Mouse (Mus musculus): ENCODE results near the gene Gstp1. TPM values are rescaled to one million over a fixed set of nuclear protein-coding genes. Genes with fewer than 3 reads are reported as not detected.

The Gstp1 gene
- polyA plus RNA-seq, 1 experiment, result 88.6 TPM

DNA sequence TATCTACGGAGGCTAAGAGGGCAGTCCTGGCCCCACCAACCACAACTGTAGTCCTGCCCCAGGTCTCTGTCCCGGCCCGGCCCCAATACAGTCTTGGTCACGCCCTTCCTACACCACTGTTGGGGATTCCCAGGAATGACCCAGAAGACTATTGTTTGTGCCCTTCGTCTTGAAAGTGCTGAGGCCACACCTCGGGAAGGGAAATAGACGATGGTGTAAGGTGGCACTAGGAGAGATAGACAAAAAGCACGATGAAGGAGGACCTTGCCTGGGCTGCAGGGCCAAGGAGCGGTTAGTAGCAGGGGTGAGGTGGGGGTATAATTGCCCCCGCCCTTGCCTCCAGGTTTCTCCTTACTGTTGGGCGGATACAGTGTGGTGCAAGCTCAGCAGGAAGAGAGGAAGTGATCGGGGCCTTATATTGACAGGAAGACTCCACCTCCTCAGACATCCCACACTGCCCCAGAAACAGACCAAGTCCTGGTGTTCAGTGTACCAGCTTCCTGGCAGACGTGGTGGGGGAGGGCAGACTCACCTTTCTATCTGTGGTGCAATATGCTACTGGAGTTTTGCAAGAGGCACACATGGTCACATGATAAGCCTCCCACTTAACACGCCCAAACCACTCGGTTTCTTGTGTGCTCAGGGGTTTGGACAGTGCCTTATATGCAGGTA, 21.4 kb upstream of the Gstp1 start, which contains the start of gene Gstp3:
Gene Gstp3 (minus strand): TSS at position 501 of the 672 bp plus-strand sequence.
- Histone ChIP-seq H3K4me3 (ENCODE audit: control insufficient read depth, low read depth, low read length) (no peak within 1 kb of the TSS), H3K27ac (ENCODE audit: control insufficient read depth, insufficient read depth, low read depth, low read length) (no peak within 1 kb of the TSS), H3K36me3 (ENCODE audit: control insufficient read depth, insufficient read depth, low read length) (no peaks in the 10 kb centered on the region), H3K4me1 (ENCODE audit: control insufficient read depth, insufficient read depth, low read length) (no peaks in the 10 kb centered on the region), H3K27me3 (ENCODE audit: control insufficient read depth, insufficient read depth, low read length) (no peaks in the 10 kb centered on the region)
- TF ChIP-seq CTCF (IDR thresholded peaks at IDR 0.05; ENCODE audit: control insufficient read depth, insufficient read depth, insufficient replicate concordance, low read depth, low read length), result no peak
- no peak for TF ChIP-seq POLR2A (IDR thresholded peaks at IDR 0.05; ENCODE audit: control insufficient read depth, low read depth, low read length)

DNA sequence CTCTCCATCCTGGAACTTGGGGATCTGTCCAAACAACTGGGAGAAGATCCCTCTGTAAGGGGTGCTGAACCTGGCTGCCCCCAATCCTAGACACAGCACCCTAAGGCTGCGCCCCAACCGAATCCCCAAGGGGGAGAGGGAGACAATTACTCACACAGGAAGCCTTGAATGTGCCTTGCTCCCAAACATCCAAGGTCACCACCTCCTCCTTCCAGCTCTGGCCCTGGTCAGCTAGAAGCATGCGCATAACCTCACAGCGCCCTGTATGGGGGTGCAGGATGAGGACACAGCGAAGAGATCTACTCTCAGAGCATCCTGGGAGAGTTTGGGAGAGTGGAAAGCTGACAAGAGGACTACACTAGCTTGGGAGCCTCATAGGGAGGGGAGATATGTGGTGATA, 20.8 kb upstream of the Gstp1 start:
- no peaks in the 10 kb centered on the region for H3K27me3 ChIP-seq (ENCODE audit: control insufficient read depth, insufficient read depth, low read length)
- TF ChIP-seq CTCF (IDR thresholded peaks at IDR 0.05; ENCODE audit: control insufficient read depth, insufficient read depth, insufficient replicate concordance, low read depth, low read length) (no peak), POLR2A (IDR thresholded peaks at IDR 0.05; ENCODE audit: control insufficient read depth, low read depth, low read length) (no peak)
- no peak overlapping the region for H3K27ac ChIP-seq (ENCODE audit: control insufficient read depth, insufficient read depth, low read depth, low read length)
- no peaks in the 10 kb centered on the region for H3K36me3 ChIP-seq (ENCODE audit: control insufficient read depth, insufficient read depth, low read length)
- no peak overlapping the region for H3K4me3 ChIP-seq (ENCODE audit: control insufficient read depth, low read depth, low read length)
- no peaks in the 10 kb centered on the region for H3K4me1 ChIP-seq (ENCODE audit: control insufficient read depth, insufficient read depth, low read length)

DNA sequence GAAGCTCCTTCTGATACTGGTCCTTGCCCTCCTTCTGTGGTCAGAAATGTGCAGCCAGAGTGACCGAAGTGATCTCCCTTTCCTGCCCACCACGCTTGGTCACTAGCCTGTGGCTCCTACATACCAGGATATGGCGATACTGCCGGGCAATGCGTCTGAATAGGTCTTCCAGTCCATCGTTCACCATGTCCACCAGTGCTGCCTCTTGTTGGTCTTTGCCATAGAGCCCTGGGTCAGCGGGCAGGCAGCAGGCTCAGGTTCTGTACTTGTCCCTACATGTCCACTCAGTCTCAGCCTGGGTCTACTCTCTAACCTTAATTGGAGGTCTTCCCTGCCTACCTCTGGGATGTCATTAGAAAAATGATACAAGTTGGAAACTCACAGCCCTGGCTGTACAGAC, 20.2 kb upstream of the Gstp1 start:
- no peaks in the 10 kb centered on the region for H3K36me3 ChIP-seq (ENCODE audit: control insufficient read depth, insufficient read depth, low read length)
- H3K4me3 ChIP-seq (ENCODE audit: control insufficient read depth, low read depth, low read length), result no peak overlapping the region
- no peaks in the 10 kb centered on the region for H3K27me3 ChIP-seq (ENCODE audit: control insufficient read depth, insufficient read depth, low read length)
- H3K27ac ChIP-seq (ENCODE audit: control insufficient read depth, insufficient read depth, low read depth, low read length), result no peak overlapping the region
- no peaks in the 10 kb centered on the region for H3K4me1 ChIP-seq (ENCODE audit: control insufficient read depth, insufficient read depth, low read length)
- no peak for TF ChIP-seq POLR2A (IDR thresholded peaks at IDR 0.05; ENCODE audit: control insufficient read depth, low read depth, low read length)
- no peak for TF ChIP-seq CTCF (IDR thresholded peaks at IDR 0.05; ENCODE audit: control insufficient read depth, insufficient read depth, insufficient replicate concordance, low read depth, low read length)

DNA sequence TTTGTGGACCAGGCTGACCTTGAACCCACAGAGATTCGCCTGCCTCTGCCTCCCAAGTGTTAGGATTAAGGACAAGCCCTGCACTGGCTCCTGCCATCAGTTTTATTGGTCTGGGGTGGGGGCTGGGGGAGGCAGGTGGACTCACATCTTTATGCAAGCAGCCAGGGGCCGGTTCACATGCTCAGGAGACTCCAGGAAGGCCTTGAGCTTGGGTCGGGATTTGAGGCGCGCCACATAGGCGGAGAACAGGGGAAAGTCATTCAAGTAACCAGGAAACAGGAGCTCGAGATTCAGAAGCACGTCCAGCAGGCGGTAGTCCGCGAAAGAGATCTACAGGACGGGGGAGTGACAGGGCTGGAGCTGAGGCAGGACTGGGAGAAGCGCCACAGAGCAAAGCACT, 19.6 kb upstream of the Gstp1 start:
- Histone ChIP-seq H3K4me3 (ENCODE audit: control insufficient read depth, low read depth, low read length) (no peak overlapping the region), H3K4me1 (ENCODE audit: control insufficient read depth, insufficient read depth, low read length) (no peaks in the 10 kb centered on the region), H3K36me3 (ENCODE audit: control insufficient read depth, insufficient read depth, low read length) (no peaks in the 10 kb centered on the region), H3K27me3 (ENCODE audit: control insufficient read depth, insufficient read depth, low read length) (no peaks in the 10 kb centered on the region), H3K27ac (ENCODE audit: control insufficient read depth, insufficient read depth, low read depth, low read length) (no peak overlapping the region)
- TF ChIP-seq POLR2A (IDR thresholded peaks at IDR 0.05; ENCODE audit: control insufficient read depth, low read depth, low read length) (no peak), CTCF (IDR thresholded peaks at IDR 0.05; ENCODE audit: control insufficient read depth, insufficient read depth, insufficient replicate concordance, low read depth, low read length) (no peak)

DNA sequence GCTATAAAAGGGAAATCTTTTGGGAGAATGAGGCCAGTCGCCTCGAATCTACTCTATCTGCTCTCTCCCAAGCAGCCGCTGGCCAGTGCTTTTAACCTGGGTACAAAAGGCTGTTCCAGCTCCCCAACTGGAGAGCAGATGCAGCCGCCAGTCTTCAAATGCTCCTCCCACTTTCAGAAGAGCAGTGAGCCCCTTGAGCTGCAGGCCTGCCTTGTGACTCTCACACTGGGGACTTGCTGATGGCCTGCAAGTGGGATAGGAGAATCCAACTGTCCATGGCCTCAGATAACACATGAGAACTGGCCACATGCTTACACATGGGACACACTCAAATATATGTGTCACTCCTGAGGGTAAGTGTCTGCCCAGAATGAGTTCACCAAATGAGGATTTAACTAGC, 18.9 kb upstream of the Gstp1 start:
- no peaks in the 10 kb centered on the region for H3K27me3 ChIP-seq (ENCODE audit: control insufficient read depth, insufficient read depth, low read length)
- no peak overlapping the region for H3K4me3 ChIP-seq (ENCODE audit: control insufficient read depth, low read depth, low read length)
- TF ChIP-seq CTCF (IDR thresholded peaks at IDR 0.05; ENCODE audit: control insufficient read depth, insufficient read depth, insufficient replicate concordance, low read depth, low read length) (no peak), POLR2A (IDR thresholded peaks at IDR 0.05; ENCODE audit: control insufficient read depth, low read depth, low read length) (no peak)
- H3K36me3 ChIP-seq (ENCODE audit: control insufficient read depth, insufficient read depth, low read length), result no peaks in the 10 kb centered on the region
- H3K4me1 ChIP-seq (ENCODE audit: control insufficient read depth, insufficient read depth, low read length), result no peaks in the 10 kb centered on the region
- H3K27ac ChIP-seq (ENCODE audit: control insufficient read depth, insufficient read depth, low read depth, low read length), result no peak overlapping the region

DNA sequence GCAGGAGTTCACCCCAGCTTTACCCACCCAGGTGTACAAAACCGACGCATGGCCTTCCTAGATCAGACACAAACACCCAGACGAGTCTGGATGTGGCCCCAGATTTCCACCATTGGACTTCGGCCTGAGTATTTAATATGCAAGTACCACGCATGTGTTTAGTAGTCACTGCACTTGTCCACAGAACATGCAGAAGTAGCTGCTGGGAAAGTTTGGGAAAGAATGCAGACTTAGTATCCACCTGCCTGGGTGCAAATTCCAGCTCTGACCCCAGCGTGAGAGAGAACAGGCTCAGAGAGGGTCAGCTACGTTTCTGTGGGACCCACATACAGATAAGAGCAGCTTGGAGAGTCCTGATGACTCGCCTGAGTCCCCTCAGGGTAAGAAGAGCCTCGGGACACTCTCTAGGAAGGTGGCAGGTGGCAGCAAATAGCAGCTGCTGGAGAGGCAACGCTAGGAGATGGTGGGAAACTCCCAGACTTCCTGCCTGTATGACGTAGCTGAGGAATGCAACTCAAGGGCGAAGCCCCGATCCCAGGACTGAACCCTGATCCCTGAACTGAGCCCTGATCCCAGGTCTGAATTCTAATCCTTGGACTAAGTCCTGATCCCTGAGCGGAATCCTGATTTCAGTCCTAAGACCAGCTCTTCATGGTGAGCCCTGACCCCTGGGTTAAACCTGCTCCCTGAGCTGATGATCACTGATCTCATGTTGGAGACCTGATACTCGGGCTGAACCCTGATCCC, 18.3 kb upstream of the Gstp1 start:
- no peaks in the 10 kb centered on the region for H3K4me1 ChIP-seq (ENCODE audit: control insufficient read depth, insufficient read depth, low read length)
- H3K27me3 ChIP-seq (ENCODE audit: control insufficient read depth, insufficient read depth, low read length), result no peaks in the 10 kb centered on the region
- no peaks in the 10 kb centered on the region for H3K36me3 ChIP-seq (ENCODE audit: control insufficient read depth, insufficient read depth, low read length)
- no peak overlapping the region for H3K27ac ChIP-seq (ENCODE audit: control insufficient read depth, insufficient read depth, low read depth, low read length)
- TF ChIP-seq CTCF (IDR thresholded peaks at IDR 0.05; ENCODE audit: control insufficient read depth, insufficient read depth, insufficient replicate concordance, low read depth, low read length) (no peak), POLR2A (IDR thresholded peaks at IDR 0.05; ENCODE audit: control insufficient read depth, low read depth, low read length) (no peak)
- H3K4me3 ChIP-seq (ENCODE audit: control insufficient read depth, low read depth, low read length), result no peak overlapping the region

DNA sequence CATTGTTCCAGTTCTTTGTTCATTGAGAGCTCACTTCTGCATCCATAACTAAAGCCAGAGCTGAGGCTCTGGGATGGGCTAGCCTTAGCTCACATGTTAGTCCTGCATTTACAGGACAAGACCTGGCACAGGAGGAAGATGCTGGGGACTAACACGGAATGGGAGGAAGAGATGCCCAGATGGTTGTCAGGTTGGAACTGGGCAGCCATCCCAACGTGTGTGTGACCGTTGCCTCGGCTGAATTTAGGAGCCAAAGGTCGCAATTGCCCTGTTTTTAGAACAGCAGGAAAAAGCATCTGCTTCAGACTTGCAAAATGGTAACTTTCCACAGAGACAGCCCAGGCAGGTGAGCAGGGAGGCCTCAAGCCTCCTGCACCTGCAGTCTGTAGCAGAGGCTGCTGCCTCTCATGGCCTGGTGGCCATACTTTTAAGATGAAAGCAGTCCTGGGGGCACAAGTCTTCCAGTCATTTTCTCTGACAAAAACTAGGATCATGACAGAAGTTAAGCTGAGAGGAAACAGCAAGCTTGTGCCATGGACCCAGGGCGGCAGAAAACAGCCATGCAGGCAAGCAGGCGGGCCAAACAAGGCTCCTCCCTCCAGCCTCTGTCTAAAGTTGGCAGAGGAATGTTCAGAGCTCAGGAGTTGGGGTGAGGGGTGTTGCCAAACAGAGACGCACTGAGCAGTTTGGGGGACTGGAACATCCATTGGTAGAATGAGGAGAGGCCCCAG, 17.6 kb upstream of the Gstp1 start:
- Histone ChIP-seq H3K27ac (ENCODE audit: control insufficient read depth, insufficient read depth, low read depth, low read length) (no peak overlapping the region), H3K36me3 (ENCODE audit: control insufficient read depth, insufficient read depth, low read length) (no peaks in the 10 kb centered on the region), H3K4me3 (ENCODE audit: control insufficient read depth, low read depth, low read length) (no peak overlapping the region), H3K4me1 (ENCODE audit: control insufficient read depth, insufficient read depth, low read length) (no peaks in the 10 kb centered on the region), H3K27me3 (ENCODE audit: control insufficient read depth, insufficient read depth, low read length) (no peaks in the 10 kb centered on the region)
- TF ChIP-seq POLR2A (IDR thresholded peaks at IDR 0.05; ENCODE audit: control insufficient read depth, low read depth, low read length), result no peak
- TF ChIP-seq CTCF (IDR thresholded peaks at IDR 0.05; ENCODE audit: control insufficient read depth, insufficient read depth, insufficient replicate concordance, low read depth, low read length), result no peak
